Mouse (Mus musculus) small intestine, adult 2 months (tissue): ENCODE results near the gene Tac2. TPM values are rescaled to one million over a fixed set of nuclear protein-coding genes. Genes with fewer than 3 reads are reported as not detected.

Experiments used
- H3K27ac ChIP-seq: fragments of 200-500 bp; 2 replicates; pipeline ENCODE4 v1.5.1; 2012; ENCODE audit warnings: low read depth, low read length, control low read depth, inconsistent platforms; ENCODE audit not compliant: insufficient read depth
- H3K27me3 ChIP-seq: fragments of 200-500 bp; 2 replicates; pipeline ENCODE4 v1.6.1; 2012; ENCODE audit warnings: mild to moderate bottlenecking, moderate library complexity, low read length, inconsistent platforms; ENCODE audit not compliant: control insufficient read depth, insufficient read depth
- H3K36me3 ChIP-seq: fragments of 200-500 bp; 2 replicates; pipeline ENCODE4 v1.6.1; 2012; ENCODE audit warnings: mild to moderate bottlenecking, low read length, control low read depth, inconsistent platforms; ENCODE audit not compliant: control insufficient read depth, insufficient read depth
- H3K4me1 ChIP-seq: fragments of 200-500 bp; 2 replicates; pipeline ENCODE4 v1.6.1; 2012; ENCODE audit warnings: low read length, inconsistent platforms, mixed read lengths; ENCODE audit not compliant: control insufficient read depth, insufficient read depth, insufficient read length
- H3K4me3 ChIP-seq: fragments of 200-500 bp; 2 replicates; pipeline ENCODE4 v1.5.1; 2012; ENCODE audit warnings: low read depth, mild to moderate bottlenecking, control low read depth, inconsistent platforms, low read length, moderate library complexity
- CTCF ChIP-seq: fragments of 200-500 bp; IDR thresholded peaks from 2 replicates; pipeline ENCODE4 v1.5.1; 2012; ENCODE audit warnings: low read depth, mild to moderate bottlenecking, control low read depth, inconsistent platforms, low read length, moderate library complexity, mixed read lengths; ENCODE audit not compliant: insufficient replicate concordance, insufficient read length; ENCODE audit errors: extremely low read depth
- POLR2A ChIP-seq: fragments of 200-500 bp; IDR thresholded peaks from 2 replicates; pipeline ENCODE4 v1.6.1; 2012; ENCODE audit warnings: low read depth, mild to moderate bottlenecking, control low read depth, inconsistent platforms, low read length, moderate library complexity
- WGBS: fragments of 180-500 bp; shearing (Covaris S2); methylation state at CpG from one replicate; pipeline ENCODE4 v1.1.7; 2018; 5-methylcytosine and 5-hydroxymethylcytosine counted together
- polyA plus RNA-seq: library from polyadenylated mRNA; depleted of rRNA; stranded (reverse); fragments of >200 nt; gene quantifications from 2 replicates; pipeline ENCODE4 v1.2.3, GENCODE M21; 2012; rRNA removed

Gene Tac2
- polyA plus RNA-seq = 0.27 TPM in 1 of 2 replicates, not detected in the other

DNA sequence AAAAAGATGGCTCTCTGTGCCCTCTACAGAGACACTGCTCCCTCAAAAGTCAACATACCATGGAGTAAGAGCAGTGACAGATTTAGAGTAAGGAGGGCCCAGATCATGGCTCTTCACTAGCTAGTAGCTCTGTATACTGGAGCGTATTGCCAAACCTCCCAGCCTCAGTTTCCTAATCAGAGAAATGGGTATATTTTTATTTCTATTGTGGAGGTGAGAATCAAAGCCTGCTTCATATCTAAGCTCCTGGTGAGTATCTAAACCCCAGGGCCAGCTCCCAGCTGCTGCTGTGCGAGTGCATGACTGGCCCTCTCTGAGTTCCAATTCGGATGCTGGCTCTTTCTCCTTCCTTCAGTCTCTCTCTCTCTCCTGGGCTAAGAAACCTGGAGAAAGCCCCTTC lies at the start of gene Tac2:
Gene Tac2 (plus strand): TSS at position 301 of the 400 bp plus-strand sequence.
- Histone ChIP-seq H3K27me3 (no peaks in the 10 kb centered on the region), H3K4me3 (no peak within 1 kb of the TSS), H3K4me1 (peaks cover 2% of the 10 kb centered on the region; the same call in 1 of the 2 replicates), H3K27ac (no peak within 1 kb of the TSS; the same call in 1 of the 2 replicates), H3K36me3 (peaks cover 23% of the 10 kb centered on the region)
- 95% methylated on average over 3 of the region's 3 CpGs for WGBS
- TF ChIP-seq CTCF = no peak
- TF ChIP-seq POLR2A = no peak

DNA sequence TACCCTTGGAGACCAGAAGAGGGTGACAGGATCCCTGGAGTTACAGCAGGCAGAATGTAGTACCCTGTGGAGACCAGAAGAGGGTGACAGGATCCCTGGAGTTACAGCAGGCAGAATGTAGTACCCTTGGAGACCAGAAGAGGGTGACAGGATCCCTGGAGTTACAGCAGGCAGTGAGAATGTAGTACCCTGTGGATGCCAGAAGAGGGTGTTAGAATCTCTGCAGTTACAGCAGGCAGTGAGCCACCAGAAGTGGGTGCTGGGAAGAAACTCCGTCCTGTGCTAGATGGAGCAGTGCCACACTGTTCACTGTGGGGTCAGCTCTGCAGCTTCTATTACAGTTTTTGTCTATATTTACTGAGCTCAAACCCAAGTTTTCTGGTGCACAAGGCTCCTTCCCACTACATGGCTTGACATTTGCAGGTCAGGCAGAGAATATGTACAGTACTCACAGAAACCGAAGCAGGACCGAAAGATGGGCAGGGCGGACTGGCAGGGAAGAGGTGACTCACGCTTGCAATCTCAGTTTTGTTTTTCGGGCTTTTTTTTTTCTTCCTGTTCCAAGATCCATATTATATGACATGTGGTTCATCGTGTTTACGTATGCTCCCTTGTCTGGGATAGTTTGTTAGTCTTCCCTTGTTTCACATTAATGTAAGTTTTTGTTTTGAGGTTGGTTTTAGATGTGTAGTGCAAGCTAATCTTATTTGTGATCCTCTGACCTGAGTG lies 49.3 kb upstream of the Tac2 start:
- WGBS = 54% methylated on average over 8 of the region's 8 CpGs
- H3K27ac ChIP-seq = peak overlapping the region; percentile 38

DNA sequence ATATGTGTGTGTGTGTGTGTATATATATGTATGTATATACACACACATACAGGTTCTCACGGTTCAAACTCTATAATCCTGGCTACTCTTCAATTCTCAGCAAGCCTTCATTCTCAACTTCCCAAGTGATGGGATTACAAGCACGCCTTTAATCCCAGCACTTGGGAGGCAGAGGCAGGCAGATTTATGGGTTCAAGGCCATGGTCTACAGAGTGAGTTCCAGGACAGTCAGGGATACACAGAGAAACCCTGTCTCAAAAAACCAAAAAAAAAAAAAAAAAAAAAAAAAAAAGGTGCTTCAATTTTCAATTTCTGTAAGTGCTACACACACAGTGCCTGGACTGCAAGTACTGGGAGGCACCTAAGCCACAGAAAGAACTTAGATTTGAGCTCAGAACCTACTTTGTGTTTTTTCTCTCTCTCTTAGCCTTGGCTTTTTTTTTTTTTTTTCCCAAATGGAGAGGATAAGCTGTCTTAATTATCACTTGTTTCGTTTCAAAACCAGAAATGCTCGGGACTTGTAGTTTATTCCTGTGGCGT lies 48.3 kb upstream of the Tac2 start:
- no peak overlapping the region for H3K4me3 ChIP-seq
- WGBS = 36% methylated on average over 5 of the region's 5 CpGs
- H3K27ac ChIP-seq = peak overlapping the region; percentile 83; the same call in 1 of the 2 replicates
- TF ChIP-seq CTCF (no peak), POLR2A (no peak)
- H3K27me3 ChIP-seq = no peaks in the 10 kb centered on the region
- 0 out of 2 replicates have a peak, but pooled peaks cover 3% of the 10 kb centered on the region for H3K4me1 ChIP-seq
- no peaks in the 10 kb centered on the region for H3K36me3 ChIP-seq

More for the DNA sequence above, 49.3 kb upstream of the Tac2 start:
- Histone ChIP-seq H3K36me3 (no peaks in the 10 kb centered on the region), H3K4me1 (0 out of 2 replicates have a peak, but pooled peaks cover 3% of the 10 kb centered on the region), H3K4me3 (no peak overlapping the region), H3K27me3 (no peaks in the 10 kb centered on the region)
- TF ChIP-seq POLR2A (no peak), CTCF (peak; percentile 96; the same call in 1 of the 2 replicates)

DNA sequence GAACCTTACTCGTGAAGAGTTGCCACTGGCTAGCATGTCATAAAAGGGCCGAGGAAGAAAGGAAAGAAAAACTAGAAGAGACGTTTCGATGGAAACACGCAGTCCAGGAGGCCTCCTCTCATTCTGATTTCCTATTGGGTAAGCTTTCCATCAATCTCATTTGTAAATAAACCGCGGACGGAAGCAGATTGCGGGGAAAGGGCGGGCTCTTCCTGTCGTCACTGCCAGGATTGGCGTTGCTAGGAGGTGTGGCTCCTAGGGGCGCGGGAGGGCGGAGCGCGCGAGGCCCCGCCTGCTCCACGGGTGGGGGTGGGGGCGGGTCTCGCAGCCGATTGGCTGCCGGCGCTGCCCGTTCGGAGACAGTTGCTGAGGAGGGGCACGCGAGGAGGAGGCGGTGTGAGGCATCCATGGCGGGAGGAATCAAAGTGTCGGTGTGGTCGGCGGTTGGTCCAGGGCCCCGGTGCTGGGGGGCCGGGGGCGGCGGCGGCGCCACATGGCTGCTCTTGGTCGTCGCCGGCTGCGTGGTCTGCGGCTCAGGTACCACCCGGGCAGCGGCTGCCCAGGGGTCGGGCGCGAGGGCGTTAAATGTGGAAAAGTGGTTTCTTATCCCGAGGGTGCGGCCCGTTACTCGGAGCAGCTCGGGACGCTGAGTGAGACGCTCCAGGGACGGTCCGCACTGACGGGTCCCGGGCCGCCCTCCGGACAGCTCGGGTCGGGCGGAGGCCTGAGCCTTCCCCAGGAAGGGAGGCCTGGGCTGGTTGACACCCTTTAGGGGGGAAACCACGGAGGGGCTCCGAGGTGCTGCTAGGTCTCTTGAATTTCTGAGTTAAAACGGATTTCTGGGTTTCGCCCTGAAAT lies 47.4 kb upstream of the Tac2 start:
- under 1% methylated on average over 68 of the region's 71 CpGs for WGBS

DNA sequence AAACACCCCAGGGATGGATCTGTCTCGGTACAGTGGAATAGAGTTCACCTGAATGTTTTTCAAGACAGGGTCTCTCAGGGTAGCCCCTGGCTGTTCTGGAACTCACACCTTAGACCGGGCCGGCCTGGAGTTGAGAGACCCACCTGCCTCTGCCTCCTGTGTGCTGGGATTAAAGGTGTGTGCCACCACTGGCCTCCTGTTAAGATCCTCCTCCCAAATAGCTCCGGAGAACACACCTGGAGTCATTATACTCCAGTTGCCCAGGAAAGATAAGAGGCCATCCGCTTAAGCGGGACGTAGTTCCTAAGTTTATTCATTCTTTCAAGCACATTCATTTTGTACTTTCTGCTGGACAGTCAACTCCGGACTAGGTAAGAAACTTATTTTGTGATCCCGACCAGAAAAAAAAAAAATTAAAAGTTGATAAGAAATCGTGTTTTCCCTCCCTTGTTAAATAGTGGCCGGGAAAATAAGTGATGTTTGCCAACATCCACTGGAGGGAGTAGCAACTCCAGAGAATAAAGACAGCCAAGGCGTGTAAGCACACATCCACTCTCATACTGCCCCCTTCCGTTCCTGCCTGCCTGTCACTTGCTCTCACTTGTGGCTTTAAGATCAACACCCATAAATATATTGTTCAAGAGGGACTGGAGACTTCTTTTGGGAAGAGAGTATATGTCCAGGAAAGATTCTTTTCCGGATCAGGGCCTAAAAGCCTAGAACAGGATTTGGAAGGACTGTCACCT lies 46.5 kb upstream of the Tac2 start:
- H3K27ac ChIP-seq = peak overlapping the region; percentile 65
- WGBS = 3% methylated on average over 14 of the region's 14 CpGs
- no peaks in the 10 kb centered on the region for H3K27me3 ChIP-seq
- H3K4me1 ChIP-seq = 0 out of 2 replicates have a peak, but pooled peaks cover 3% of the 10 kb centered on the region
- TF ChIP-seq POLR2A (no peak), CTCF (peak; percentile 77; the same call in 1 of the 2 replicates)
- no peaks in the 10 kb centered on the region for H3K36me3 ChIP-seq
- peak overlapping the region; percentile 88 for H3K4me3 ChIP-seq

More for the DNA sequence above, 47.4 kb upstream of the Tac2 start:
- TF ChIP-seq CTCF = no peak
- TF ChIP-seq POLR2A = 0 out of 2 replicates have a peak, but pooled peaks have one; percentile 16
- no peaks in the 10 kb centered on the region for H3K27me3 ChIP-seq
- H3K27ac ChIP-seq = peak overlapping the region; percentile 83
- no peaks in the 10 kb centered on the region for H3K36me3 ChIP-seq
- 0 out of 2 replicates have a peak, but pooled peaks cover 3% of the 10 kb centered on the region for H3K4me1 ChIP-seq
- H3K4me3 ChIP-seq = peak overlapping the region; percentile 88

DNA sequence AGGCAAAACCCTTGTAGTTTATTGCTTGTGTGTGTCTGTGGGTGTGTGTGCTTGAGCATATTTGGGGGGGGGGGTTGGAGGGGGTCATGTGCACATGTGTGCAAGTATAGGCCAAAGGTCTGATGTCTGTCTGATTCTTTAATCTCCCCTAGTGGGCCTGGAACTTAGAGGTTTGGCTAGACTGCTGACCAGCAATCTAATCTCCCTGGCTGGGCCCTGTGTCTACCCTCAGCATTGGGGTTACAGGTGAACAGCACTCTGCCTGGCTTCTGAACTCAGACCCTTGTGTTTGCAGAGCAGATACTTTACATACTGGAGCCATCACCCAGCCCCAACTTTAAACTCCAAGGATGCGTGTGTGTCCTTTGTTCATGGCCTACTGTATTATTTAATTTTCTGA lies 45.1 kb upstream of the Tac2 start:
- TF ChIP-seq POLR2A (no peak), CTCF (no peak)
- H3K36me3 ChIP-seq = no peaks in the 10 kb centered on the region
- no peaks in the 10 kb centered on the region for H3K27me3 ChIP-seq
- no peak overlapping the region for H3K4me3 ChIP-seq
- 0 out of 2 replicates have a peak, but pooled peaks cover 3% of the 10 kb centered on the region for H3K4me1 ChIP-seq
- H3K27ac ChIP-seq = no peak overlapping the region
- 90% methylated on average over 1 of the region's 1 CpGs for WGBS
